Mouse (Mus musculus) skeletal muscle tissue, adult 2 months (tissue): ENCODE results near the gene Snx29.
A peak's percentile ranks its signal among the peaks of the same experiment; 100 is the strongest.
"Not testable (repeated sequence)": the region's sequence is repeated elsewhere in the genome, so short reads cannot be mapped to it uniquely, and the experiment has no call there.

Source experiments
- DNase-seq: peaks from one replicate; pipeline ENCODE4 v3.0.0-alpha.2; 2012; ENCODE audit warnings: low read depth, low spot score

Gene Snx29

DNA sequence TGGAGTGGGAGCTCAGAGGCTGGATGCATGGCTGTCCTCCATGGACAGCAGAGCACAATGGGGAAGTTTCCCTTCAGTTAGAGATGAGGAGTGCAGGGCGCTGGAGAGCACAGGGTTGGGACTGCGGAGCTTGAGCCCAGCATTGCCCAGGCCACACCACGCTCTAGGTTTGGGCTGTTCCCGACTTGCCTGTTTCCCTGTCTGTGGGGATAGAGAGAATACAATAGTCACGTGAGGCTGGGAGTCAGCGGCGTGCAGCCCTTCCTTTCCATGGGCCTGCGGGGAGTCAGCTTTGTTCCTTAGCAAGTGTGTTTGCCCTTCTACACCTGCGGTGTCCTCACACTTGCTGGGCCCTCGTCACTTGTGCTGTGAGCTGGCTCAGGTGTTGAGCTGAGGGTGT is 37.2 kb downstream of the Snx29 start:
- DNase-seq = no peak

DNA sequence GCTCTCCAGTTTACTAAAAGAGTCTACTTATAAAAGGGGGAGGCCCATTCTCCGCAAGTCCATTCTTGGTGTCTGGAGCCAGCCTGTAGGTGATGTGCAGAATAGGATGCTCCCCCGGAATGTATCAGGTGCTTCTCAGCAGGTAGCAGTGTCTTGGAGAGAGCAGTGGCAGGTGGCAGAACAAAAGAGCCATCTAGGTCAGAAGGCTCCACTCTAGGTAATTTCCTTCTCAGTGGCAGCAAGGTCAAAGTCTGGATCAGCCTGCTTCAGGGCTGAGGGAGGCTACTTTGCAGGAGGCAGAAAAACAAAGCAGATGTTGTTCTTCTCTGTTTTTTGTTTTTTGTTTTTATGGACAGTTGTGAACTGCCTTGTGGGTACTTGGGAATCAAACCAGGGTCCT is 37.9 kb downstream of the Snx29 start:
- DNase-seq = not testable (repeated sequence)

- DNase-seq = no peak
Observed at GRCm38 (mm10) chr16:11365626-11366025, 42.9 kb downstream of the Snx29 start.

- DNase-seq = no peak
Observed at GRCm38 (mm10) chr16:11366851-11367250, 44.1 kb downstream of the Snx29 start.

- no peak for DNase-seq
Observed at GRCm38 (mm10) chr16:11368412-11368811, 45.7 kb downstream of the Snx29 start.

- DNase-seq = no peak
Observed at GRCm38 (mm10) chr16:11369162-11369561, 46.5 kb downstream of the Snx29 start.

- no peak for DNase-seq
Observed at GRCm38 (mm10) chr16:11369642-11370041, 46.9 kb downstream of the Snx29 start.

DNA sequence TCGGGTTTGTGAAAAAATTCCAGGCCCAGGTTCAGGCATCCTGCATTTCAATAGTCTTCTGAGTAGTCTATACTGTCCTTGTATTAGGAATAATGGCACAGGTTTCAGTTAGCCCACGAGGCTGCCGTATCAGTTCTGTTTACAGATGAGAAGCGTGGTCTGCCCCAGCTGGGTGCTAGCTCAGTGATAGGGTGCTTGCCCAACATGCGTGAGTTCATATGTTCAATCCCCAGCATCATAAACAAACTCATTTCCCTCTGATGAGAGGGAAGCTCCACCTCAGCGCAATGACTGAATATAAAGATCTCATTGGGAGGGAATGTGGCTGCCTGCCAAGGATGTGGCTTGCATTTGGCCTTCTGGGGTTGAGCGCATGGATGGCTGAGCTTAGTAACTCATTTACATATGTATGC is 47.4 kb downstream of the Snx29 start:
- no peak for DNase-seq

DNA sequence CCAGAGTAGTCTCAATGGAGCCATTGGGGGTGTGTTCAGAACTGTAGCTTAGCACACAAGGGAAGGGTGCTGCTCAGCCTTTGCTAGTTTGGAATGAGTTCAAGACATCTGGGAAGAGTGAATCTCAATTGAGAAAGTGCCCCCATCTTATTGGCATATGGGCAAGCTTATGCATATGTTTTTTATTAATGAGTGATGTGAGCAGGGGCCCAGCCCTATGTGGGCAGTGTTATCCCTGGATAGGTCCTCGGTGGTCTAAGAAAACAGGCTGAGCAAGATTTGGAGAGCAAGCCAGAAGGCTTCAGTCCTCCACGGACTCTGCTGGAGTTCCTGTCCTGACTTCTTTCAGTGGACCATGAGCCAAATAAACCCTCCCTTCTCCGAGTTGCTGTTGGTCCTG is 56.6 kb downstream of the Snx29 start:
- no peak for DNase-seq

DNA sequence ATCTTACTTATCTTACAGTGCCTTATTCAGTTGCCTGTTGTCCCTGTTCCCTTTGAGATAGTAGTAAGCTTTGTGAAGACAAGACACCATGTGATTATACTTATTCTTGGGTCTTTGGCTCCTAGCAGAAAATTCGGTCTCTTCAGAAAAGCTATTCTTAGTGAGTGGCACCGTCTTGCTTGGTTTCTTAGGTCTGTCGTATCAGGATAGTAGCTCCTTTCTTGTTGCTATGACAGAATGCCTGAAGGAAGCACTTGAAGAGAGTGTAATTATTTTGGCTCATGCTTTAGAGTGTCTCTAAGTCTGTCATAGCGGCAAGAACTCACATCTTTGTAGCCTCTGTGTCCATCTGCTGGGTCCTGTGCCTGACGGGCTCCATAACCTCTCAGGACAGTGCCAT is 57.3 kb downstream of the Snx29 start:
- DNase-seq = no peak

- DNase-seq = no peak
Observed at GRCm38 (mm10) chr16:11380871-11381270, 58.2 kb downstream of the Snx29 start.

DNA sequence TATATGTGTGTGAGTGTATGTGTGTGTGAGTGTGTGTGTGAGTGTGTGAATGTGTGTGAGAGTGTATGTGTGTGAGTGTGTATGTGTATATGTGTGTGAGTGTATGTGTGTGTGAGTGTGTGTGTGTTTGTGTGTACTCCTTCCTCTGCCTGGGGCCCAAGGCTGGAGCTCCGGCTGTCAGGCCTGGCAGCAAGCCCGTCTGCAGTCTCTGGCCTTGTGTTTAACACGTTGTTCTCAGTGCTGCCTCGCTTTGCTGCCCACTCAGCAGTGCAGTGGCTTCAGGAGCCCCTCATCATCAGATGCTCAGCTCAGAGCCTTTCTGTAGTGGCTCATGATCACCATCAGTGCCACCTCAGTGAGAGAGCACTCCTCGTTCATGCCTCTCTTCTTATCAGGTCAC is 61.7 kb downstream of the Snx29 start:
- no peak for DNase-seq

GRCm38 (mm10) chr16:11385150-11385549 is 62.4 kb downstream of the Snx29 start:
- DNase-seq = no peak

- peak; percentile 45 for DNase-seq
Observed at GRCm38 (mm10) chr16:11385798-11386197, 63.1 kb downstream of the Snx29 start.

DNA sequence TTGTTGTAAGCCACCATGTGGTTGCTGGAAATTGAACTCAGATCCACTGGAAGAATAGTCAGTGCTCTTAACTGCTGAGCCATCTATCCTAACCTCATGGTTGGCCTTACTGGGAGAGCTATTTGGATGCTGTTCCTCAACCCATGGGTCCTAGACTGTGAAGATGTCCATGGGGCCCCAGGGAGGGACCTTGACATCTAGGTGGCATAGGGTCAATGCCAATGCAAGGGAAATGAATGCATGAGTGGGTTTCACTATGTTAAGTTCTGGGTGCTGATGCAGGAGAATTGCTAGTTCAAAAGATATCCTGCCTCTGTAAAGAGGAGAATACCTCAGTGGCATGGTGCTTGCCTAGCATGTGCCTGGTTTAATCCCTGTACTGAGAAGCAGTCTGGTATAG is 63.5 kb downstream of the Snx29 start:
- no peak for DNase-seq

DNA sequence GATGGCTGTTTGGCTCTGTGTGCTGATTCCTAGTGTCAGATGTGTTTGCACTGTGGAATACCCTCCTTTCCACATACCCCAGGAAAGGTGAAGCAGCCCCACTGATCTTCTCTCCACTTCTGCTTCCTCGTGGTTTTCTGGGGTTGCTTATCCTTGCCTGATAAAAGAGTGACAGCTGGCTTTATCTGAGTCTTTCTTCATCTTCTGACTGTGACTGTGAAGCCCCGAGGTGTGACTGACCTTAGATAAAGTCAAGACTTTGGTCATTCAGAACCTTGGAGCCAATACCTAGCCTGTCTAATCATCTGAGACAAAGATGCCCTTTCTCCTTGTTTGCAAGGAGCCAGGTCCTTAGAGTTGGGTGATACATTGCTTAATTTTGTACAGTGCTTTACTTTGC is 65.4 kb downstream of the Snx29 start:
- DNase-seq = no peak

DNA sequence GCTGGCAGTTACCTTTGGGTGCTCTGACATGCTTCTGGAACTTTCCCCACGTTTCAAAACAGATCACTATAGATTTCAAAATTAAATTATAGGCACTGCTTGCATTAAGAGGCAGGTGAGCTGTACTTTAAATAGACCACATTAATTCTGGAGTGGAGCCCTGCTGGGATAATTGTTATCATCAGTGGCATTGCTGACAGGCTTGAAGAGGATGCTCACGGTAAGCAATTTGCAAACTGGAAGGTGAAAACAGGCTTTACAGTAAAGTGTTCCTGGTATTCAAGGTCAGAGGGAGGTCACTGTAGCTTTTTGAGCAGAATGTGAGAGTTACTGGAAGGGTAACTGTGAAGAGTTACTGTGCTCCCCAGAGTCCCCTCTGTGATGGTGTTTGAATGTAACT is 66.6 kb downstream of the Snx29 start:
- DNase-seq = no peak

GRCm38 (mm10) chr16:11396570-11396969 is 73.9 kb downstream of the Snx29 start:
- no peak for DNase-seq

DNA sequence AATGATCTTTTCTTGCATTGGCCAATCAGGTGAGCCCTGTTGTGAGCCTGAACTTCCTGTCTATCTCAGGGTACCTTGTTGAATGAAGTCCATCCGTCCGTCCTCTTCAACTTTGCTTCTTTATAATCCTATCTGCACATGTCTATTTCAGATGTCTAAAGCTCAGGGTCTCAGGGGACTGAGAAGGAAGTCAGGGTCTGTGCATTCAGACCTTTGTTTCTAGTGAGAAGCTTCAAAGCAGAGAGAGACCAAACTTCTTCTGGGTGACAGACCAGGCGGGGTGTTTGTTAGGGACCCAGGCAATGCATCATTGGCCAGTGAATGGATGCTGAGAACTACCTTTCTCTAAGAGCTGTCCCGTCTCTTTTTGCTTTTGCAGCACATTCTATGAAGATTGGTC is 76.7 kb downstream of the Snx29 start:
- DNase-seq = no peak

DNA sequence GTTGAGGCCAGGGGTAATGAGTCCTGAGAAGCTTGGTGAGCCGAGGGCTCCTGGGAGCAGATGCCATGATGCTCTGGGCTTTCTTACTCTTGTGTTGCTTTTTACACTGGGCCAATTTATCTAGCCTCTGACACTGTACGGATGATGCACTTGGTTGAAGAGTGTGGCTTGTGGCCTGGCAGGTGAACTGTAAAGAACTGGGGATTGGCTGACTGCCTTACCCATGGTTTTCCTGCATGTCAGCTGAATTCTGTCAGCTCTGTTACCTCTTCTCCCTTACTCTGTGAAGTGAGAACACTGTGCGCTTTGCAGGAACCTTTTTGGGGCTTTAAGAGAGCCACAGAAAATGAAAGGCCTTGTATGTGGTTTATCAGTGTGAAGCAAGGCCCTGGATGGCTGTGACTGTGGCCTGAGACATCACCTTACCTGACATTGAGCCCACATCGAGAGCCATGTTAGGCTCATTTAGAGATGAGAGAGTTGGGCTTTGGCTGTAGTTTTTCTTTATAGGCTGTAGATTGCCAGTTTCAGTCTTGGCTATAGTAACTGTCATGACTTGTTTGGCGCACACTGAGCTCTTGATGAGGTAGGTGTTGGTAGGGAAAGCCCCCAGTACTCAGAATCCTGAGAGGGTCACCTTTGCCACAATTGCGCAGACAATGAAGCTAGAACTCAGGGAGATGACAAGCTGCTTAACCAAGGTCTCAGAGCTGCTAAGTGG is 77.3 kb downstream of the Snx29 start:
- no peak for DNase-seq

GRCm38 (mm10) chr16:11400936-11401335 is 78.2 kb downstream of the Snx29 start:
- no peak for DNase-seq

DNA sequence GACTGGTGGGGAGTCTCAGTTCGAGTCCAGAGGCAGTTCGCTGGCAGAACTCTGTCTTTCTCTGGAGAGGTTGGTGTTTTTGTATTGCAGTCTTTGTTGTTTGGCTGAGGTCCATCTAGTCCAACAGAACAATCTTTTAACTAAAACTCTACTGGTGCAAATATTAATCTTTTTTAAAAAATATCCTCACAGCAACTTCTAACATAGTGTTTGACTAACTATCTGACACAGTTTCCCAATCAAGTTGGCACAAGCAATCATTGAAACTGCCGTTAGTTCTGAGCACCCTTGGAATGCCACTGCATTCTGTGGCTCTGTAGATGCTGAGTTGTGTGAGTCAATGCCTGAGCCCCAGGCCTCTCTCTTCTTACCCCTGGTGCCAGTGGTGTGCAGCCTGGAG is 82.5 kb downstream of the Snx29 start:
- no peak for DNase-seq

GRCm38 (mm10) chr16:11406201-11406600 is 83.5 kb downstream of the Snx29 start:
- DNase-seq = no peak

DNA sequence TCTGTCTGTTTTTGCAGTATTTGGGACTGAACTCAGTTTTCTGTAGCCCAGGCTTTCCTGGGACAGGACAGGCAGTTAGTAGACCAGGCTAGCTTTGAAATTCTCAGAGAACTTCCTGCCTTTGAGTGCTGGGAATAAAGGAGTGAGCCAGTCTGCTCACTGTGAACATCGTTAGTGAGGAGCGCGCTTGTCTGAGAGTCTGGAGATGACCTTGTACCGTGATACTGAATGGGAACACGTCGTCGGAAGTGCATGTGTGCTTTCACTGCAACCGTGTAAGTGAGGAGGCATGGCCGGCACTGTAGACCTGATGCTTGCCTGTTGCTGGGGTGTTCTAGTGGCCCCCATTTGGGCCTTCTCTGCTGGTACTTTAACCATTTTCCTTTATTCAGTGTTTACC is 83.9 kb downstream of the Snx29 start:
- DNase-seq = no peak
